Mouse (Mus musculus): Measurements from ENCODE around the gene Lin28b. TPM values are rescaled to one million over a fixed set of nuclear protein-coding genes. Genes with fewer than 3 reads are reported as not detected.
"Not testable (repeated sequence)": the region's sequence is repeated elsewhere in the genome, so short reads cannot be mapped to it uniquely, and the experiment has no call there.

Lin28b gene
- total RNA-seq, 4 experiments from 2014 or later = 1.6 to 2.6 (median 2.3) TPM

- no peak for DNase-seq (ENCODE audit: low spot score in 2 of 2)
Measured at GRCm38 (mm10) chr10:45411741-45412140, 74.5 kb downstream of the Lin28b start.

DNA sequence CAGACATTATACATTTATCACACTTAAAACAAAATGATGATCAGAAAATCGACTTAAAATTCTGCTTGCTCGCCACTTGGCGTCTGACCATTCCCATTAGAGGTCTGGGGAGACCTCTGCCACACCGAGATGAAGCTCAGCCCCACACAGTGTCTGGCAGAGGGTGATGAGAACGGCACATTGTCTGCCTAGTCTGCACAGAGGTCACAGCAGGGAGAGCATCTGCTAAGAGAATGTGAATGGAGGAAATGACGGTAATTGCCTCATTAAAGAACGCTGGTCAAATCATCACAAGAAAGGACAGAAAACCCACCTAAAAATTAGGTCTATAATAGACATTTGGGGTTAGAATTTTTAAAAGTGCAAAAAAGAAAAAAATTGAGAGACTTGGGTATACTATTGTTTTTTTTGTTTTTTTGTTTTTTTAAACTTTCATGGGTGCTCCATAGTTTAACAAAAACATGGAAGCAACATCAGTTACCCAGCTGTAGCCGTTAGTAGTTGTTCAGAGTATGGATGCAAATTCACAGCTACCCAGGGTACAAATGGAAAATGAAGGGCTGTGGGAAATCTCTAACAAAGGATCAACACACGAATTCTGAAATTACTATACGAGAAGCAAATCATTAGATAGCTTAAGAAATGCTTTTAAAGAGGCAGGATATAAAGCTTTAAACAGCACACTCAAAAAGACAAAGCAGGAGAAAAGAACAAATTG, 75.4 kb downstream of the Lin28b start:
- DNase-seq (ENCODE audit: low spot score in 2 of 2) = no peak

GRCm38 (mm10) chr10:45399702-45400243, 86.4 kb downstream of the Lin28b start:
- DNase-seq (ENCODE audit: low spot score in 2 of 2) = no peak

DNA sequence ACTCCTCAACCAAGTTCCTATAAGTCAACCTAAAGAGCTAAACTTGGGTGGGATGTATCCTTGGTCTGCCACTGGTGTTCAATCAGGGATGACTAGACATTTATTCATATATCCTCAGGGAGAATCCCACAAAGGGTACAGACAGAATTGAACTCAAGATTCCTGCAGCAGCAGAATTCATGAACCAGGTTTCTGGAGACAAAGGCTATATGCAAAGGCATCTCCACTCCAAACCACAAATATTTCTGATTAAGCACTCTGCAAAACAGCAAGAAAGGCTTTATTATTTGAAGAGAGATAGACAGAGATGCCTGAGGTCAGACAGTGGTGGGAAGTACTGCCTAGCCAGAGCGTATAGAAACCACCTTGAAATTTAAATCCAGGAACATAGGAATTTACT, 88.0 kb downstream of the Lin28b start:
- no peak for DNase-seq (ENCODE audit: low spot score in 2 of 2)

- no peak for DNase-seq (ENCODE audit: low spot score in 2 of 2)
Measured at GRCm38 (mm10) chr10:45382637-45382958, 103.6 kb downstream of the Lin28b start.

DNA sequence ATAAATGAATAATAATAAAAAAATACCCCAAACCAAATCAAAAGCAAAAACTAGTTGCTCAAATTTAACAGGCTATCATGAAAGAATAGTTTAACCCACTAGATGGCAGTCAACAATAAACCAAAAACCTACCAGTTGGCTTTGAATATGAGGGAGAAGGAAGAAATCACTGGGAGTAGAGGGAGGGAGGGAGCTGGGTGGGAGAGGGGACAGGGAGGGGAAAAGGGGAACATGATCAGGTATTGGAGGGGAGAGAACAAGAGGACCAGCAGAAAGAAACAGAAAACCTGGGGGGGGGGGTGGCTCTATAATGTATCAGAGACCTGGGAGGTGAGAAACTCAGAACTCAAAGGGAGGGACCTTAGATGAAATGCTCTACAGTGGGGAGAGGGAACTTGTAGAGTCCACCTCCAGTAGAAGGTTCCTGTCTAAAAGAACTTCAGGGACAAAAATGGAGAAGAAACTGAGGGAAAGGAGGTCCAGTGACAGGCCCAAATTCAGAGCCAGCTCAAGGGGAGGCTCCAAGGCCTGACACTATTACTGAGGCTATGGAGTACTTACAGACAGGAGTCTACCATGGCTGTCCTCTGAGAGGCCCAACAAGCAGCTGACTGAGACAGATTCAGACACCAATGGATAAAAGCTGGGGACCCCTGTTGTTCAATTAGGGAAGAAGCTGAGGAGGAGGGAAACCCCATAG, 104.1 kb downstream of the Lin28b start:
- DNase-seq (ENCODE audit: low spot score in 2 of 2) = no peak

DNA sequence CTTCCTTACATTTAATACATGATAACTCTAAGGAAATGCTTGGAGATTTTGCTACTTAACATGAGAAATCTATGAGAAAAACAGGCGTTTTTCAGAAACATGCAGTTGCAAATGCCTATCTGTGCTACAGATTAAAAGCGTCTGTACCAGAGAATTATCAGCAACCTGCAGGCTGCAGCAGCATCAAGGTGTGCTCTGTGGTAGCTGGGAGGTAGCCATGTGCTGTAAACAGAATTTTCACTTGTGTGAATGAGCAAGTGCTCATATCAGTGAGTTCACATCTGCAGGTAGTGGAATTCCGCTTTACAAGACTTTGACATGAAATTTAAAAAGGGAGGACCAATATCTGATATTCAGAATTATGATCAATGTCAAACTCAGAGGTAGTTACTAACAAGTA, 107.9 kb downstream of the Lin28b start:
- DNase-seq (ENCODE audit: low spot score in 2 of 2) = no peak

- DNase-seq (ENCODE audit: low spot score in 2 of 2) = peak; percentile 39 to 77
Measured at GRCm38 (mm10) chr10:45372994-45373692, 113.1 kb downstream of the Lin28b start.

GRCm38 (mm10) chr10:45370545-45370944, 115.7 kb downstream of the Lin28b start:
- no peak for DNase-seq (ENCODE audit: low spot score in 2 of 2)

DNA sequence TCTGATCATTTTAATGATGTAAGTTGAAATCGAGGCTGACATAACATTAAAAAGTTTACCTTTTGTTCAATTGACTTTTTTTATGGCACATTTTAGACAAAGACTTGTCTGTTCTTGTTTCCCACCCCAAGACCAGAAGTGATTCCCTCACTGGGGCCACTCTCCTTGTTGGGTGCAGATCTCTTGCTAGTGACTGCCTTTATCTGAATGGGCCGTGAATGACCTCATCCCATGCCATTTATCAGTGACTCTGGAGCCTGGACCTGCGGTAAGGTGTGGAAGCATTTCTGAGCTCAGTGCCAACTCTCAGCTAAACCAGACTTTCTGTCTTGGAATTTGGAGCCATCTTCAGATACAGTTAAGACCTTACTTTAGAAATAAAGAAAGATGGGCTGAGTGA, 116.6 kb downstream of the Lin28b start:
- no peak for DNase-seq (ENCODE audit: low spot score in 2 of 2)

GRCm38 (mm10) chr10:45366987-45367705, 119.0 kb downstream of the Lin28b start:
- no peak for DNase-seq (ENCODE audit: low spot score in 2 of 2)

DNA sequence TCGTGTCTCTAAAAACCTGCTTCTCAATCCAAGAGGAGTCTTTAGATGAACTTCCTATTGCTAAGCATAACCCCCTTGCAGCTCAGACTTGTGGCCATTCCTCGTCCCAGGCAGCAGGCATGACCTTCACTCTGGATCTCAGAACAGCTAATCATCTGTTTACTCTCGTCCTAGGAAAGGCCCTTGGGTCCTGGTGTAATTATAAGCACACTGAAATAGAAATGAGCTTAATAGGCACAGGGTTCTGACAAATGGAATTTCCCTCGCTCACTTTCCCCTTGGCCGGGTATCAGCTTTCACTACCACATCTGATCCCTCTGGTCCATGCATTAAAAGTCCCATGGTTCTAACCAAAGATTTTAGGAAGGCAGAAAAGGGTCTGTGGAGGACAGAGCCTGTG, 122.8 kb downstream of the Lin28b start:
- DNase-seq (ENCODE audit: low spot score in 2 of 2) = no peak

DNA sequence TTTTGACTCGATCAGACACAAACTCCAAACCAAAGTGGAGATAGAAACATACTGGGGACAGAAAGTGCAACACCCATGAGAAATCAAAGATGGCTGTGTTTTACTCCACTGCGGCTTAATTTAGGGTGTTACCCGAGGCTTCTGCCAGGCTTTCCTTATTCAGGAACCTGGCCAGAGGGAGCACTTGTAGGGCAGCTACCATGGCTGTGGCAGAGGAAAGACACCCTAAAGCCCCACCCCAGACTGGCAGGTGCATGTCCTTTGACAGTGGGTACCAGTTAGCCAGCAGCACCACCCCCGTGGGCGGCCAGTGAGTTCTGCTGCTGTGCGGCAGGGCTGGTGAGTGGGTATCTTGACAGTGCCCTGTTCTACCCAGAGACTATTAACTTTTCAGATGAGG, 130.1 kb downstream of the Lin28b start:
- no peak for DNase-seq (ENCODE audit: low spot score in 2 of 2)

DNA sequence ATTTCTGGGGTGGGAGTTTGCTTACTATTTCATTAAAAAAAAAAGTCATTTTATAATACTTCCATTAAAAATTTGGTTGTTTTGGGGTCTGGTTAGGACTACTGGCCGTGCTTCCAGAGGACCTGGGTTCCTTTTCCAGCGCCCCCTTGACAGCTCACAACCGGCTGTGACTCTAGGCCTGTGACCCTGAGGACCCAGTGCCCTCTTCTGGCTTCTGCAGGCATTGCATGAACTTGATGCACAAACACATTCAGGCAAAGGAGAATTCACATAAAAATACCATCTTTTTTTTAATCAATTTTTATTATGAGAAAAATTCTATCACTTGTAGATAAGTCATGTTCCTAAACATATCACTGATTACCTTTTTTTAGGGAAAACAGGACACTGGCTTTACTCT, 138.1 kb downstream of the Lin28b start:
- DNase-seq (ENCODE audit: low spot score in 2 of 2) = not testable (repeated sequence)

DNA sequence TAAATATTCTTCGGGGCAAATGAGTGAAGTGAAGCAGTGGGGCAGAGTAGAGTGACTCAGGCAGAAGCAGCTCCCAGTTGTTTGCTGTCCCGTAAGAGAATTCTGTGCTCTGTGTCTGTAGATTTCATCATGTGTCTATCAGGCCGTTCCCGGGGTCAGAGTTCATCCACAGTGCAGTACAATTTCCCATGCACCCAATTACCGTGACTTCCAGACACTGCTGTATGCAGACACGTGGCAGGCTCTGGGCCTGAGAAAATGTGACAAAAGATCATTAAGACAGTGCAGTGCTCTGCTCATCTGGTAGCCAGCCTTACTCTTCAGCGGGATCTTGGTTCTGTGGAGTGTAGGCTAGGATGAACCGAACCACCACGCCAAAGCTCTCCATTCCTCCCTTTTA, 141.0 kb downstream of the Lin28b start:
- no peak for DNase-seq (ENCODE audit: low spot score in 2 of 2)

DNA sequence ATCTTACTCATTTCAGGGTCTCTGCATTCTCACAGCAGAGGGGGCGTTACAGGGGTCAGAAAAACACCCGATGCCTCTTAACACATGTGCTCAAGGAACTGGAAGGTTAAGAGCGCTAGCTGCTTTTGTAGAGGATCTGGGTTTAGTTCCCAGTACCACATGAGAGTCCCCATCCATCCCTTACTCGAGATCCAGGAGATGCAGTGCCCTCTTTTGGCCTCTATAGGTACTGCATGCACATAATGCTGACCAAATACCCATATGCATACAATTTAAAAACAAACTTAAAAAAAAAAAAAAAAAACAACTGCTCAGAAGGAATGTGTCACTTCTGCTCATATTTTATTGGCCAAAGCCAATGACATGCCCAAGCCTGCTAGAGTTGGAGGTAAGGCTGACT, 141.8 kb downstream of the Lin28b start:
- DNase-seq (ENCODE audit: low spot score in 2 of 2) = no peak

GRCm38 (mm10) chr10:45339106-45339505, 147.1 kb downstream of the Lin28b start:
- DNase-seq (ENCODE audit: low spot score in 2 of 2) = no peak

DNA sequence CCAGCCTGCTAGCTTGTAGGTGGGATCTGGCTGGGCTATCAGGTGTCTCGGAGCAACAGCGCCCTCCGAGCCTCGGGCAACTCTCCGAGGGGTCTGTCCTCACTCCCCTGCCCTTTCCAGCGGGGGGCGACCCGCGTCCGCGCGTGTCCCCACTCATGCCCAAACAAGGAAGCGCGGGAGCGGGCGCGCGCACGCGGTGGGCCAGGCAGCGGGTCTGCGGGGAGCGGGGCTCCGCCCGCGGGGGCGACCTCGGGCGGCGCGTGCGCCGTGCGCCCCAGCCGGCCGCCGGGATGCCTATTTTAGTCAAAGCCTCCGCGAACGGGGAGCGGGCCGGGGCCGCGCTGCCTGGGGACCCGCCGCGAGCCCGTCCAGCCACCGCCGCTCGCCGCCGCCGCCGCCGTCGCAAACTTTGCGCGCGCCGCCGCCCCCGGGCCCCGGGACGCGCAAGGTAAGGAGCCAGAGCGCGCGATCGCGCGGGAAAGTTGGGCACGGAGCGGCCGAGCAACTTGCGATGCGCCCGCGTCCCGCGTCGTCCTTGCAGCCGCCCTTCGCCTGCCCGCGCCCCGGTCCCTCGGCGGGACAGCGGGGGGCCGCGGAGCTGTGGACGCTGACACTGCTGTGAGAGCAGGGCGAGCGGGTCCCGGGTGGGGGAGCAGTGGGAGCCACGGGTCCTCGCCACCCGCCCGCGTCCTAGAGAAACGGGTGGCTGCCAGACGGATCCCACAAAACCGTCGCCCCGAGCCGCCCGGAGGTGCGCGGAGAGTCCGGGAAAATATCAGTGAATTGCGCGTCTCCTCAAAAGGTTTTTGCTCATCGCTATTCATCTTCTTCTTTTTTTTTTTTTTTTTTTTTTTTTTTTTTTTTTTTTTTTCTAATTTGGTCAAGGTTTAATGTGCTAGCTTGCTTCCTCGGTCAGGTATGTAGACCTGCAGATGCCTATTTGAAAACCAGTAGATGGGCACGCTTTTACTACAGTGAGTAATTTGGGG, 150.5 kb downstream of the Lin28b start, which contains the start of gene Bves:
Gene Bves (plus strand): TSS at position 339 of the 989 bp plus-strand sequence.
- DNase-seq (ENCODE audit: low spot score in 2 of 2) = peak in 1 of 2 experiments; percentile 18

GRCm38 (mm10) chr10:45334925-45335324, 151.3 kb downstream of the Lin28b start:
- no peak for DNase-seq (ENCODE audit: low spot score in 2 of 2)
